Mouse (Mus musculus) lung, postnatal 0 days (tissue): ENCODE results near the gene Tssk4.

ENCODE experiments used
- CTCF ChIP-seq: IDR thresholded peaks from 2 replicates; pipeline ENCODE4 v1.5.1; 2016; ENCODE audit warnings: antibody characterized with exemption, mild to moderate bottlenecking
- EP300 ChIP-seq: IDR thresholded peaks from 2 replicates; pipeline ENCODE4 v1.6.1; 2016; ENCODE audit warnings: antibody characterized with exemption, mild to moderate bottlenecking, control low read depth

DNA sequence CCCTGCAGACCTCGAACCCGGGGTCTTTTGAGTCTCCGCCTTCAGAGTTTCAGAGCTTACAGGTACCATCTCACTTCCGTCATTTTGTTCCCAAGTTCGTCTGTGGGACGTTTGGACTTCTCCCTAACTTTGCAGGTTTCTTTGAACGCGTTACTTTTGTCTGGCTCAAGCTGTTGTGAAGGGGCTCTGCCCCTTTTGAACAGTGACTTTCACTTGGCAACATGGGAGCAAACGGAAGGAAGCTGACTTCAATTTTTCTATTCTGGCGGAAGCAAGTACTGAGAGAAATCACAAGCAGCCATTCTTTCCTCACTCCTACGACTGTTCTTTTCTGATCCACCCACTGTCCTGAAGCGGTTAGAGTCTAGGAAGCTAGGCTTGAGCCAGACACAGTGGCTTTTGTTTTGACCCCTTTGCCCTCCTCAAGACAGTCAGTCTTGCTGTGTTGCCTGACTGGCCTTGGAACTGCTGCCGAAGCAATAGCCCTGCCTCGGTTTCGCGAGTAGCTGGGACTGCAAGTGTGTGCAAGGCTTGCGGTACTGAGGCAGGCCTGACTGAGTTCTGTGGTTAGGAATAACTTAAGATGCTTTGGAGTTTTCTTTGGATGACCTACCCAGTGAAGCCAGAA is 5.6 kb upstream of the Tssk4 start:
- TF ChIP-seq CTCF (no peak), EP300 (no peak; the same call in 1 of the 2 replicates)
